Mouse (Mus musculus) kidney, postnatal 10 days (tissue): ENCODE results near the gene Gm973.
"Not testable (repeated sequence)": the region's sequence is repeated elsewhere in the genome, so short reads cannot be mapped to it uniquely, and the experiment has no call there.

Experiments
- DNase-seq: peaks from one replicate; pipeline ENCODE4 v3.0.0; 2021; ENCODE audit warnings: mixed read lengths

Gene Gm973

DNA sequence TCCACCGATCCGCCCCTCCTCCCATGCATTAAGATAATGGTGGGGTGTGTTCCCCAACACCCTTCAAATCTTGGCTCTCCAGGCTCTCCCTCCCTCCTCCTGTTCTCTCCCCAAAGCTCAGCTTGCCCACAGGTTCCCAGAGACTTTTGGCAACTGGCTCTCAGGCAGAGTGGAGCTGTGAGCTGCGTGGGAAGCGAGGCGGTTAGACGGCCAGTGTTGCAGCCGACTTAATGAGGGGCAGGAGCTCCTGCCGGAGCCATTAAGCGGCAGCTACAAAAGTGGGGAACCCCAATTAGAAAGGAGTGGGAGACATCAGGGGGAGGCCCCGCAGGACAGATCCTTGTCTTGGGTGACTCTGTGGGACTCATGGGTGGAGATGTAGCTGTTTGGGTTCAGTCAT lies 76.3 kb downstream of the Gm973 start:
- DNase-seq = no peak

GRCm38 (mm10) chr1:59592876-59593275 lies 76.8 kb downstream of the Gm973 start:
- no peak for DNase-seq

DNA sequence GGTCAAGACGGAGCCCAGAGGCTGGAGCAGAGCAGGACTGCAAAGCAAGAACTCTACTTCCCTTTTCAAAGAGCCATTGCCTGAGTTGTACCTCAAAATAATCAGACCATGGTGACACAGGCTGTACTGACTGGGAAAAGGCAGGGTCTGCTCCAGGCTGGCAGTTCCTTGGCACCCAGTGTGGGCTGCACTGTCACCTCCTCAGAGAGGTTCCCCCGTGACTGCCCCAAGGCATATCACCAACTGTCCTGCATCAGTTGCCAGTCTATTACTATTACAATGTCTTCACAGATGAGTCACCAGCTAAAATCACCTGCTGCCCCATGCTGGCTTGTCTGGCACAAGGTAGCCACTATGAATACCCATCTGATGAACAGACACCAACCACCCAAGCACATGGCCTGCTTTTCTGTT lies 77.6 kb downstream of the Gm973 start:
- no peak for DNase-seq

GRCm38 (mm10) chr1:59594586-59595266 lies 78.7 kb downstream of the Gm973 start:
- peak; percentile 72 for DNase-seq

GRCm38 (mm10) chr1:59595609-59596008 lies 79.5 kb downstream of the Gm973 start:
- DNase-seq = no peak

GRCm38 (mm10) chr1:59602531-59603416 lies 86.7 kb downstream of the Gm973 start:
- no peak for DNase-seq

GRCm38 (mm10) chr1:59603417-59603712 lies 87.3 kb downstream of the Gm973 start:
- no peak for DNase-seq

DNA sequence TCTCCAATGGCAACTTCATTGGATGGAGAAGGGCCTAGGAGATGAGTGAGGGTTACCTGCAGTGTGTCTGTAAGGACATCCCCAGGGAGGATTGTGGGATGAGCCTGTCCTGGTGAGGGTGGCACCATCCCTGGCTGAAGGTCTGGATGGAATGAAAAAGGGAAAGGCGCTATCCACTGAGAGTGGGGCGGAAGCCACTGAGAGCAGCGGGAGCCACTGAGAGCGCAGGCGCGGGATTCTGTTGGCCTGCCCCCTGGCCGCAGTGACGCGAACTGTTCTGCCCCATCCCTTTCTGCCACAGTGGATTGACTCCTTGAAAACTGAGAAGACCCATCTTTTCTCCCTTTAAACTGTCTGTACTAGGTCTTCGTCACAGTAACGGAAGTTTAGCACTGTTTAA lies 87.8 kb downstream of the Gm973 start:
- no peak for DNase-seq

DNA sequence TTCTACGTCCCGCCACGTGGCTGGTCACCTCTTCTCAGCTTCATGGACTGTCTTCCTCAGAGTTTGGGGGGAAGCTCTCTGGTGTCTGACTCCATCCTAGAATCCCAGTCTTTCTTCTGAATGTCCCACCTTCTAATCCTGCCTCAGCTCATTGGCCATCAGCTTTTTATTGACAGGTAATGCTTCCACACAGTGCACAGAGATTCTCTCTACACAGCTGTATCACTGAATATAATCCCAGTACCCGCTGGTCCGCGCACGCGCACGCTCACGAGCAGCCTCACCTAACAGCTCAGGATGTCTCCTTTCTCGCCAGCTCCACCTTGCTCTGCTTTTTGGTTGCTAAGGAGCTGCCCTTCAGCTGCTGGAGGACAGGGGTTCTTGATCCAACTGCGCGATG lies 90.4 kb downstream of the Gm973 start:
- no peak for DNase-seq

DNA sequence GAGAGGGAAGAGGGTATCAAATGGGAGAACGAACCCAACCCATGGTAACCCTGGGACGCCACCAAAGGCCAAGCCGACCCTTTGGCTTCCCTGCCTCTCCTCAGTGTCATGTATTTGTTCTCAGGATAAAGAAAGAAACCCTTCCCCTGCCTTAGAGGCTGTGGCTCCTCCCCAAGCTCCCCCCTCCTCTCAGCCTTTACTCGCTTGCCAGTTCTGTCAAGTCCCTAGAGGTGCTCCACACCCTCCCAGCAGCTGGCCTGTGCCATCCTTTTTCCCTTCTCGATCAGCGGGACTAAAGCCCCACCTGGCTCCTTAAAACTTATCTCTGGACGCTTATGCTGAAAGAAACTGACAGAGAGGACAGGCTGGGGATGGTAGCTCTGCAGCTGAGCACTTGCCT lies 91.0 kb downstream of the Gm973 start:
- DNase-seq = no peak

DNA sequence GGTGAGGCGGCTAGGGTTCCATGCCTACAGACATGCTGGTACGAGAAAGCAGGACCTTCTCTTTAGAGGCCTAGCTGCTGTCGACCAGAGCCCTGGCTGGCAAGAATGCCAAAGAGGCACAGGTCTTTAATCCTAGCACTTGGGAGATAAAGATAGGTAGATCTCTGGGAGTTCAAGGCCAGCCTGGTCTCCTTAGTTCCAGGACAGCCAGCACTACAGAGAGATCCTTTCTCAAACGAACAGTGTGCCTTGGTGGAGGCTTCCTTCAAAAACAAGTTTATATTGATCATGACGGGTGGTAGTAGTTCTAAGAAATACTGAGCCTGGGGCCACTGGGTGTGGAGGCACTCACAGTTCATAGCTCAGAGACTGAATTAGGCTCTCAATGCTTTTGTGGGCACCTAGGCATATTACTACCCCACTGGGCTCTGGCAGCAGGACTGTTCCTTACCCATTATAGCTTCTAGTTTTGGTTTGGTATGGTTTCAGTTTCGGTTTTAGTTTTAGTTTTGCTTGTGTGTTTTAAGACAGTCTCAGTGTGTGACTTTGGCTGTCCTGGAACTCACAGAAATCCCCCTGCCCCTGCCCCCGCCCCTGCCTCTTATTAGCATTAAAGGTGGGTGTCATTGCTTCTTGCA lies 92.2 kb downstream of the Gm973 start:
- DNase-seq = no peak

DNA sequence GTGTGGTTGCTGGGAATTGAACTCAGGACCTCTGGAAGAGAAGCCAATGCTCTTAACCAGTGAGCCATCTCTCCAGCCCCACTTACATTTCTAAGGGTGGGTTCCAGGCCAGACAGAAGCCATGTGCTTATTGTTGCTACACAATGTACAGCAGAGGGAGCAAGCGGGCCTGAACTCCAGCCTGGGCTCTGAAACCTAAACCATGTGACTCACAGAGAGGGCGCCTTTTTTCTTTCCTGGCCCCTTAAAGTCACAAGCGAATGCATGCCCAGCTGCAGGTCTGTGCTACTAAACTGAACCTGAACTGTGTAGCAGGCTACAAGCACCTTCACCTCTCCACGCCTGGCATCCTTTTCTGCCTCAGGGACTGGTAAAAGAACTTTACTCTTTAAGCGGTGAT lies 92.9 kb downstream of the Gm973 start:
- DNase-seq = no peak

- peak; percentile 44 for DNase-seq
Measured at GRCm38 (mm10) chr1:59609458-59609857, 93.4 kb downstream of the Gm973 start.

GRCm38 (mm10) chr1:59609896-59610295 lies 93.8 kb downstream of the Gm973 start:
- DNase-seq = peak; percentile 82

- DNase-seq = no peak
Measured at GRCm38 (mm10) chr1:59610929-59611328, 94.9 kb downstream of the Gm973 start.

DNA sequence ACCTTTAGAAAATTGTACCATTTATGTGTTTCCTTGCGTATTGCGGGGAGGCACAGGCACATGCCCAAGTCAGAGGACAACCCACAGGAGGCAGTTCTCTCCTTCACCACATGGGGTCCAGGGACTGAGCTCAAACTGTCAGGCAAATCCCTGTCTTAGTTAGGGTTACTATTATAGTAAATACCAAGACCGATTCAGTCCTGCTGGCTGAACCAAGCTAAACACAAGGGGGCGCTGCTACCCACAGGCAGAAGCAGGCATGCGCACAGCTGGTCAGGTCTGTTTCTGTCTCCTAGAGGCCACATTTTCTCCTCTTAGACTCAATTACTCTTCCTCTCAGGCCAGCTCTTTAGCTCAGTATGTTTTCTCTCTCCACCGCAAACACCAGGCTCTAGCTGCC lies 97.7 kb downstream of the Gm973 start:
- peak; percentile 80 for DNase-seq

DNA sequence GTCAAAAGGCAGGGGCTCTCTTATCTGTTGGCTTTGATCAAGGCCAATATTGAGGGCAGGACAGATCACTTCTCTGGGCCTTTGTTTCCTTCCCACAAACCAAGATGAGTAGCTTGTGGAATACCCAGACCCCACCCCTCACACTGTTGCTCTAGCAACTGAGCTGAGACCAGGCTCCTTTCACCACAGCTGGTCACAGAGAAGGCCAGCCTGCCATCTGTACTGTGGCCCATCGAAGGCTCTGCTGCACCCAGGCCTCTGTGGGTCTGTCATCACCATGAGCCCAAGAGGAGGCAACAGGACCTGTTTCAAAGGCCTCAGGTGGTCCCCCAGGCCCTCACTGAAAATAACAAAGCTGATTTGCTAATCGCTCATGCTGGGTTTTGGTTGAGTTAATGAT lies 99.0 kb downstream of the Gm973 start:
- no peak for DNase-seq

- DNase-seq = no peak
Measured at GRCm38 (mm10) chr1:59619201-59619600, 103.1 kb downstream of the Gm973 start.

DNA sequence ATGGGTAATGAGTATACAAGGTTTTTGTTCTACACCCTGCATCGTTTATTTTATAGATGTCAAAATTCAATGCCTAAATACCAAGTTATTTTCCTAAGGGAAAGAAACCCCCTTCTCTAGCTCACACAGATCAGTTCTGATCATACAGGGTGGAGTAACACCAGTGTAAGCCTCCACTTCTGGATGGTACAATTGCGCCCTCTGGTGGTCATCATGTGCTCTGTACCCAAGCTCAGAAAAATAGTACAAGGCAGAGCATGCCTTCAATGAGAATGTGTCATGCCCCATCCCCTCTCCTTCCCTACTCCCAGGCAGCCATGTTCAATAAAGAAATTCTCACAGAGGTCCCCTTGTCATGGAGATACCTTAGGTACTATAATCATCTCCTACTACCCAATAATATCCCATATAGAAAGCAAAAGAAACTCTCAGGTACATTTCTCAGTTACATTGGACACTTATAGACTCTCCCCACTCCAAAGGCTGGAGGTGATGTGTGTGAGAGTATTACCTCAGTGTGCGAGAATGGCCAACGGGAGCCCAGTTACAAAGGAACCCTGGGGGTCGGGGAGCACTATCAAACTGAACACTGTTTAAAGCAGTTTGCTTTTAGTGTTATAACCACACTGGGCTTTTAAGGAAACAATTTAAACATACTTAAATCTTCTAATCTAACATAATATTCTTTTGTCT lies 107.4 kb downstream of the Gm973 start:
- peak; percentile 85 for DNase-seq

DNA sequence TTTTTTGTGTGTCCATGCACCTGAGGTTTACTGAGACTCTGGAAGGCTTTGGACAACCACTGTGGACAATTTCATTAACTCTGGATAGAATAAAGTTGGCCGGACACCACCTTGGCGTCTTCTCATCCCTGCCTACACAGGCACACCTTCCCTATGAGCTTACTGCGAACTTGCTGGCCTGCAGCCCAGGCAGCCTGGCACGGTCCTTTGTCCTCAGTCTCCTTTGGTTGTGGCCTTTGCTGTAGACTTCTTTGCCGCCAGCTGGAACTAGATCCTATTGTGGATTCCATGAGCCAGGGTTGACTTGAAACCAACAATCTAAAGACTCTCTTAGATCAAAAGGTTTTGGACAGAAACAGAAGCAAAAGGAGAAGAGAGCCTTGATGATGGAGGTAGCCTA lies 109.3 kb downstream of the Gm973 start:
- no peak for DNase-seq

DNA sequence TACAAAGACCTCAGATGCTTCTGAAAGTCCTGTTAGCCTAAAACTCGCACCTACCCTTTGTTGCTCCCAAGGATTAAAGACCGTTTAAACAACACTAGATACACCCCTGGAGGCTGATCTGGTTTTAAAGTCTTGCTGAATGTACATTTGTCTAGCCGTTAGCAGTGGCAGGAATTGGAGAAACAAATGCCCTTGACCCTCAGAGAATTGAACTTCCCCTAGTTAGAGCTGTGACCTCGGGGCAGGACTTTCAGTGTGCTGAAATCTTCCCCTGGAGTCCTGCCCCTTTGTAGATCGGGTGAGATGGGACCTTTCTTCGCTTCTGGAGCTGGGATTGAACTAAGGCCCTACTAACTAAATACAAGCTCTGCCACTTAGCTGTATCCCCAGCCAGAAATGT lies 113.1 kb downstream of the Gm973 start:
- no peak for DNase-seq

GRCm38 (mm10) chr1:59630356-59630755 lies 114.3 kb downstream of the Gm973 start:
- DNase-seq = not testable (repeated sequence)

DNA sequence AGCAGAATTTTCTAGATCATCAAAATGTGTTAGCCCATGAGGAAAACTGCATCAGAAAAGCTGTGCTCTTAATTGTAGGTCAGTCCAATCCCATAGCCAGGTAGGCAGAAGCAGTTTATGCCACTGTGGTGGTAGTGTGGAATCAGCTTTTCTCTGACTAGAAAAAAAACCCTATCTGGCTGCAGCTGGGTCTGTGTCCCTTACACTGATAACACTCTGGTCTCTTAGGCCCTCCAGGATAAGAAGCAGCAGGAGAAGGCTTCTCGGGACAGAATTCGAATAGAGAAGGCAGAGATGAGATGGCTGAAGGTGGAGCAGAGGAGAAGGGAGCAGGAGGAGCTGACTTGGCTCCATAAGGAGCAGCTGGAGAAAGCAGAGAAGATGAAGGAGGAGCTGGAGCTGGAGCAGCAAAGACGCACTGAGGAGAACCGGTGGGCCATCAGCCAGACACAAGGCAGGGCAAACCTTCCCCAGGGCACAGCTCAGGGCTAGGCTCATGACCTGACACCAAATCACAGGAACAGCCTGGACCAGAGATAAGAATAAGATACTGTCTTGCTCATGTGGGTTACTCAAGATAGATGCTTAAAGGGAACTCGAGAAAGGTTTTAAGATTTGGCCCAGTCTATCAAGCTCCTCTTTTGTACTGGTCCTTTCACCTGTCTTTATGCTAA lies 116.1 kb downstream of the Gm973 start:
- no peak for DNase-seq
